Mouse (Mus musculus): ENCODE measurements around the gene Esd.

Esd gene

DNA sequence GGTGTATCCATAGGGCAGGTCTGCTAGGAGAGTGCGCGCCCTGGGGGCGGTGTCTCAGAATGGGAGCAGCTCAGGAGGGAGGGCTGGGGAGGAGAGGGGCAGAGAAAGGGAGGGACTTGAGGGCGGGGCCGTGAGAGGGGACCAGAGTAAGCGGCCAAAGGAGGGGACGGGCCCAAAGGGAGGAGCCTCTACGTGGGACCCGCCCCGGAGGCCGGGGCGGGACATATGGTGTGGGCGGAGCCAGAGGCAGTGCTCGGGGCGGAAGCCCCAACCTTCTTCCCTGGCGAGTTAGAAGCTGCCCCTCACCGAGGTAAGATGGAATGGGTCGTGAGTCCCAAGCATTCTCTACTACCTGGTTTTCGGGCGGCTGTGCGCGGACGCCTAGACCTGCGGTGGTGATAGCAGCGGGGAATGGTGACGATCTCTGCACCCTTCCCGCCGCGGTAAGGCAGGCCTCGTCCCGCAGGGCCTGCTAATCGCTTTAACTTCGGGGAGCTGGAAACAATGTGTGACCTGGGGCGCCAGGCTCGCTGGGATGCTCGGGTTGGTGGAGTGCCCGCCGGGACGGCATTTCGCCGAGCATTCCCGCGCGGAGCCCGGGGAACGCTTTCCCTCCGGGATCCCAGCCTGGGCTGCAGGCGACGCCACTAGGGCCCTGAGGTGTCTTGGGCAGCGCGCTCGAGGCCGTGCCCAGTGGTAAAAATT is at the start of gene Esd:
TSS of gene Esd (plus strand) at position 219 of the 705 bp plus-strand sequence.
- peak; percentile 91 for DNase-seq

GRCm38 (mm10) chr14:74684298-74684978 is 47.7 kb upstream of the Esd start:
- no peak for DNase-seq

DNA sequence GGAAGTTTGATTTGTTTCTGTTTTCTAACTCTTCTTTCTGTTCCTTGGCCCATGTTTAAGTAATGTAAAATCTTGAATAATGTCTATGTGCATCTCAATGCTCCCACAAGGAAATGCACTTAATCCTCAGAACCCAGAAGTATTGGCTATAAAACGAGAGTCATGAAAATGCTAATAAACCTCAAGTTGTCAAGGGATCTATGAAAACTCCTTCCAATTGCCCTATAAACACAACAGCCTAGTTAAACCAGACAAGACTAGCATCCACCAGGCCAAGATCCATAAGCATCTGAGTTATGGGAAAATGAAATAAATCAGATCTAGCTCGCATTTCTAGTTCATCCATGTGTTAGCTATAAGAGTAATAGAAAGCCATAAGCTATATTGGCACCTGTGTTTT is 40.1 kb upstream of the Esd start:
- DNase-seq, result no peak

DNA sequence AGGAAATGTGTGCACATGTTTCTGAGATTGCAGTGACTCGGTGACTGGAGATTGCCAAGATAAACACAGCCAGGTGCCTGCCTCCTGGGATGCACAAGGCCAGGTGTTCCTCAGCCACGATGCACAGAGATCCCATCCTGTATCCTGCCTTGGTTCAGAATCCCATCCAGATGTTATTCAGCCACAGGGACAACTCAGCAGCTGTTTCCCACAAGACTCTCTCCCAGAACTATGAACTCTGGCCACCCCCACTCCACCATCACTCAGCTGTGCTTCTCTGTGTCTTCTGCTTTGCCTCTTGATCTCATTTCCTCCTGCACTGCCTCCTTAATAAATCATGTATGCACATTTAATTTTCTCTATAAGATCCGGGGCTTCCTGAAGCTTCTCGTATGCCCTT is 35.3 kb upstream of the Esd start:
- no peak for DNase-seq

DNA sequence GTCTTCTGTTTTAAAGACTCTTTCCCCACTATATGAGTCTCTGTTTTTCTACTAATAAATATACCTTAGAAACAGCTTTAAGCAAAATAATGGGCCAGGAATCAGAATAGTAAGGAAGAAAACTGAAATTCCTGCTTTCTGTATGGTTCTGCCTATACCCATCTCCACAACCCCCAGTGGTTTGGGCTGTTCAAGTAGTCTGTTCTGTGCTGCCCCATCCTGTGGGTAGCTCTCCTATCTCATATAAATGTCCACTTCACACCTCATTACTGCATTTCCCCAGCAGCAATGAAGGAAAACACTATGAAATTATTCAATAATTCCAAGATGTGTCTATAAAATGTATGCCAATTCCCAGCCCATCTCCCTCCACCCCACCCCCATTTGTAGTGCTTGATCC is 34.7 kb upstream of the Esd start:
- no peak for DNase-seq

GRCm38 (mm10) chr14:74699241-74699640 is 32.9 kb upstream of the Esd start:
- no peak for DNase-seq

GRCm38 (mm10) chr14:74703930-74704329 is 28.2 kb upstream of the Esd start:
- no peak for DNase-seq

DNA sequence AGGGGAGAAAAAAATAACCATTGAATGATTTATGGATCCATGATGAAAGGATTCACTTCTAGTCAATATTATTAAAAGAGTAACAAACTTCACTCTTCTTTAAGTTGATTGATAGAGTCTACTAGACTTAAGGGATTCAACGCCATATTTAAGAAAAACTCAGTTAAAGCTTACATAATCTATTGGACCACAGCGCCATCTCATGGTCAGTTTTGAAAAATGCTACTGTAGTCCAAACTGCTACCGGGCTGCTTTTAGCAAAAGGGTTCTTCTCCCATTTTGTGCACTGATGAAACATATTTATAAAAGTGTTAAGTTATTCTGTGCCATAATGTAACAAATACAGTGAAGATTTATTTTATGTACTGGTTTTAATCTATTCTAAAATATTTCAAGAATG is 23.0 kb upstream of the Esd start:
- no peak for DNase-seq

DNA sequence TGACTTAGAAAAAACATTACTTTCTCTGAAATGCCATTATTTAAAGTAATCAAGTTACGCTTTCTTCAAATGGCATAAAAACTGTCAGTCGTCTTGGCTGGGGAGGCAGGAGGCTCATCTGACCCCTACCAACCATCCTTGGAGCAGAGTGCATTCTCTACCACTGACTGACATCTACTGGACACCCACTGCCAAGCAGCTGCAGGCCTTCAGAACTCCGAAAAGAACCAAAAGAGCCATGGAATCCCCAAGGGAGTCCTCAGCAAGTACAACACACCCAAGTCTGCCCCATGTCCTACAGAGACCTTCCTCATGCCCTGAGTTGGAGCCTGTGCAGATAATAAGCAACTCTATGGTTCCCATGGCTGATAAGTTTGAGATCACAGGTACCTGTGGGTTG is 8.6 kb upstream of the Esd start:
- DNase-seq, result no peak

GRCm38 (mm10) chr14:74731221-74732078 is 647 bp upstream of the Esd start:
- DNase-seq, result no peak

DNA sequence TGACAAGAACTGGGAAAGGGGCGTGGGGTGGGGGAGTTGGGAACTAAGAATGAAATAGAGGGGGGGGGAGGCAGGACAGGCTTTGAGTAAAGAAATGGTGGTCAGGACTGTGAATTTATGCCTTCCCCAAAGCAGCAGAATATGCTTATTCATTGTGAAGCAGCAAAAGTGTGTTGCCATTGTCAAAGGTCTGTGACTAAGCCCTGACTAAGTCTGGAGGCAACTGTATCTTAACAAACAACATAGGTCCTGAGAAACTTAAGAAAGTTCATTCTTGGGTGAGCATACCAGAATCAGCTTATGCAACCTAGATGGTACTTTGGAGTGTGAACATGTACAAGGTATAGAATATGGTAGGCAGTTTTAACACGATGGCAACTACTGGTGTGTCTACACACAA is 1.3 kb downstream of the Esd start:
- DNase-seq, result no peak

DNA sequence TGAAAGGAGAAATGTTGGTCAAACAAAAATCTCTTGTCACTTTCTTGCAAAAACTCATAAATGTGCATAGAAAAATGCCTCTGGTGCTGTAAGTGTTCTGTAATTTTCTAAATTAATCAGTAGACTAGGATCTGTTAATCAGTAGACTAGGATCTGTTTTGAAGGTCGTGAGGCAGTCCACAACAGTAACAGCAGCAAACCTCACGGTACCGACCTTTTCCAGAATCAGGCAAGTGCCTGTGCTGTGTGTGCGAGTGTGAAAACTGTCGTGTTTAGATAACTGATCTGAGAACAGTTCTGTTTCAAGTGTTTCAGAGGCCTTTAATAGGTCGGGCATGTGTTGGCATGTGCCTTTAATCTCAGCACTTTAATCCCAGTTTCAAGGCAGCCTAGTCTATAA is 3.4 kb downstream of the Esd start:
- DNase-seq, result no peak

DNA sequence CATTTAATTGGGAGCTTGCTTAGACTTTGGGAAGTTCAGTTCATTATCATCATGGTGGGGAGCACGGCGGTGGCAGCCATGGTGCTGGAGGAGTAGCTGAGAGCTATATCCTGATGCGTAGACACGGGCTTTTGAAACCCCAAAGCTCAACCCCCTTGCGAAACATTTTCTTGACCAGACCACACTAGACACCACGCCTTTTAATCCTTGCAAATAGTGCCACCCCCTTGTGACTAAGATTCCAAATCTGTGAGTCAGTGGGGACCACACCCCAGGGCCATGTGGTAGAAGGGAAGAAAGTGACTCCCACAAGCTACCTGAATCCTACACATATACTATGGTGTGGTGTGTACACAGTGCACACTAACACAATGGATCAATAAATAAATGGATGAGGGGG is 4.8 kb downstream of the Esd start:
- DNase-seq, result no peak

DNA sequence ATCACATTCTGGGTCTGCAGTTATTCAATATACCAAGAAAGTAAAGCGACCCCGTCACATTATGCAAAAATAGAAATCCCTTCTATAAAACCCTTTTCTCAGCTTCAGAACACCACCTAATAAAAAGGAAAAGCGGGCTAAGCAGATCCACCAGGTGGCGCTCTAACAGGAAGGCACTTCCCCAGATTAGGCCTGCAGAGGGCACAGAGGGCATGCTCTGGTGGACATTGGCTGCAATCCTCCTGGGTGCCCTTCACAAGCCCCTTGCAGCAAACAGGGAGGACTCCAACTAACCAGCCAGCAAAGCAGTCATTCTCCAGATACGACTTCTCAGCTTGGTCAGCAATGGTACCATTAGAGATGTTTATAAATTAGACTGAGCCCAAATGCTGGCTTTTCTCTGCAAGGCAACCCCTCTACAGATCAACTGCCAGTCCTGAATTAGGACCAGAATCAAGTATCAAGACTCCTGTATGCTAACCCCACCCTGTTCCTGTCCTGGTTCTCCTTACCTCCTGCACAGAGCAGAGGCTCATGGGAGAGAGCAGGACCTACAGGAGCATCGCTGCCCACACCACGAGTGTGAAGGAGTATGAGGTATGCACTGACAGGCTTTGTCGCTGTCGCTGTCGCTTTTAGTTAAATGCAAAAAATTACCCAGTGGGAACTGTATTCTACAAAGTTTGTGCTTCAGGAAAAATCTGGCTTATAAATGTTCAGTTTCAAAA is 32.3 kb downstream of the Esd start:
- DNase-seq, result peak; percentile 51

DNA sequence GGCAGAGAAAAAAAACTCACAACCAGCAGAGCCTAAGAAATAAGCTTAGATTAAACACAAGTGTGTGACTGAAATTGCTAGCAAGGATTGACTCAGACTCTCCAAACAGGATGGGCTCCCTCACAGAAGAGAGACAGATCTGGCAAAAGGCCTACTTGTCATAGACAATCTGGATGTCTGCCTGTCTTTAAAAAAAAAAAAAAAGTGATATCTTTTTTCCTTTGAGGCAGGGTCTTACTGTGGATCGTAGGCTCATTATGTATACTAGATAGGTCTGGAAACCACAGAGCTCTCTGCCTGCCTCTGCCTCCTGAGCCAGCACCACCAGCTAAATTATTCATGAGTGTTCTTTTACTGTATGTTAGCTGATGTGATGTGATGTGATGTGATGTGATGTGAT is 35.8 kb downstream of the Esd start:
- DNase-seq, result no peak

- no peak for DNase-seq
Observed at GRCm38 (mm10) chr14:74774046-74774619, 42.0 kb downstream of the Esd start.

- no peak for DNase-seq
Observed at GRCm38 (mm10) chr14:74784243-74784934, 52.3 kb downstream of the Esd start.

DNA sequence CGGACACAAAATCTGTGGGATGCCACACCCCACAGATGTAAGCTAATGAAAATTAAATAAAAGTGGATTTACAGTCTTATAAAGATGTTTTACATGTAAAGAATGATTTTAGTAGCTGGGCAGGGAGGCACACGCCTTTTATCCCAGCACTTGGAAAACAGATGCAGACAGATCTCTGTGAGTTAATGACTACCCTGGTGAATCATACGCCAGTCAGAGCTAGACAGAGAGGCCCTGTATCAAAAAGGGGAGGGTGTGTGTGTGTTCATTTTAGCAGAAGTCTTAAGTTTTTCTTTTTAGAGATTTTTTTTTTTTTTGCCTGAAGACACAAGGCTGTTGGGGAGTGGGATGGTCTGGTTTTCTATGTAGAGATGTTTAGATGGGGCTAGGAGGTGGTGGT is 55.6 kb downstream of the Esd start:
- DNase-seq, result no peak

- DNase-seq, result no peak
Observed at GRCm38 (mm10) chr14:74788766-74789165, 56.7 kb downstream of the Esd start.

GRCm38 (mm10) chr14:74790535-74790934 is 58.4 kb downstream of the Esd start:
- DNase-seq, result no peak

DNA sequence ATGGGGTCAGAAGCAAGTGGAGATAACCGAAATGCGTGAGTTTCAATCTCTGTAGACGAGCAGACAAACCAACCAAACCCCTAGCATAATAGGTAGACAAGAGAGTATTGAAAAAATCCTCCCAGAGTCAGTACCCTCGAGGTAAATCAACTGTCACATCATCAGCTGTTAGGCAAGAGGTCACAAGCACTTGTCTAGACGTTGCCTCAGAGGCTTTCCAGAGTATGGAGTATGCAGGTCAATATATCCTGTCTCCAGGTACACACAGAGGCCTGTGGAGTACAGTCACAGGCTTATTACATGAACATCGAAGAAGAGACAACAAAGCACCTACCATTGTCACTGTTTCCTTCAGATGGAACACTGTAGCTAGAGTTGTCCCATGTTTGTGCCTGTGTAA is 60.7 kb downstream of the Esd start:
- no peak for DNase-seq

DNA sequence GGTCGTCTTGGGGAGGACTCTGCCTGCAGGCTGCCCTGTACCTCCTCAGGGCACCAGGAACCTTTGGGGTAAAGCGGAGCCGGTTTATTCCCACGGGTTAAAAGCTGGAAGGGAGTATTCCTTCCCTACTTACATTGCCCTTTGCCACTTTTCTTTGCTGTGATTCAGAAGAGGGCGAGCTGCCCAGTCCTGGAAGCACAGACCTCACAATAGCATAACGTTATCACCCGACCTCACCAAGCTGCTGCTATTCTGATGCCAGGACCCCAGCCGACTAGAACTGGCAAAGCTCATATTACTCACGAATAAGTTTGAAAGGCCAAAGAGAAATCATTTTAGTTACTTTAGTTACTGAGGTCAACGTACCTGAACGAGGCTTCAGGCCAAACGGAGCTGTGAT is 62.8 kb downstream of the Esd start:
- no peak for DNase-seq

Measured in cerebellum, adult 11-12 months (tissue).